Mouse (Mus musculus): ENCODE measurements at regions not wholly inside any gene's neighbourhood (a gene's known extent, or its start where the extent isn't known, plus 50 kb on each side); places are given as distances from the start of the nearest gene placed in this dataset.

GRCm38 (mm10) chr13:84625527-84625926, 403.4 kb downstream of the Tmem161b start:
- no peak overlapping the region for H3K27ac ChIP-seq (replicated peaks)
- WGBS, result 64% methylated on average over 1 of the region's 1 CpGs
- TF ChIP-seq CTCF (IDR thresholded peaks at IDR 0.05; ENCODE audit: low read depth), result no peak
- no peak for TF ChIP-seq EP300 (optimal IDR thresholded peaks at IDR 0.05)

GRCm38 (mm10) chr13:84625927-84626326, 403.8 kb downstream of the Tmem161b start:
- H3K4me3 ChIP-seq (ENCODE audit: low read depth, low read length), result no peak overlapping the region
- DNase-seq (ENCODE audit: low spot score), result no peak
- no peak overlapping the region for H3K4me2 ChIP-seq (replicated peaks; ENCODE audit: low read depth)
- no peaks in the 10 kb centered on the region for H3K4me1 ChIP-seq (replicated peaks; ENCODE audit: control insufficient read depth, insufficient read depth)
- H3K9me3 ChIP-seq (ENCODE audit: control insufficient read depth, low read length), result no peaks in the 10 kb centered on the region
- H3K27ac ChIP-seq (replicated peaks), result no peak overlapping the region
- TF ChIP-seq CTCF (IDR thresholded peaks at IDR 0.05; ENCODE audit: low read depth) (no peak), EP300 (optimal IDR thresholded peaks at IDR 0.05) (no peak)
- 61% methylated on average over 2 of the region's 2 CpGs for WGBS
- no peaks in the 10 kb centered on the region for H3K36me3 ChIP-seq (ENCODE audit: control insufficient read depth, insufficient read depth, low read length)
- no peaks in the 10 kb centered on the region for H3K27me3 ChIP-seq (ENCODE audit: control insufficient read depth, insufficient read depth, low read length)
- no peak overlapping the region for H3K9ac ChIP-seq (ENCODE audit: low read length)
- no peak for ATAC-seq (ENCODE audit: low FRiP score, low TSS enrichment)

More at GRCm38 (mm10) chr13:84625527-84625926, 403.4 kb downstream of the Tmem161b start:
- no peaks in the 10 kb centered on the region for H3K9me3 ChIP-seq (ENCODE audit: control insufficient read depth, low read length)
- H3K36me3 ChIP-seq (ENCODE audit: control insufficient read depth, insufficient read depth, low read length), result no peaks in the 10 kb centered on the region
- H3K4me1 ChIP-seq (replicated peaks; ENCODE audit: control insufficient read depth, insufficient read depth), result no peaks in the 10 kb centered on the region
- H3K4me2 ChIP-seq (replicated peaks; ENCODE audit: low read depth), result no peak overlapping the region
- H3K9ac ChIP-seq (ENCODE audit: low read length), result no peak overlapping the region
- ATAC-seq (ENCODE audit: low FRiP score, low TSS enrichment) (no peak), DNase-seq (ENCODE audit: low spot score) (no peak)
- H3K4me3 ChIP-seq (ENCODE audit: low read depth, low read length), result no peak overlapping the region
- H3K27me3 ChIP-seq (ENCODE audit: control insufficient read depth, insufficient read depth, low read length), result no peaks in the 10 kb centered on the region

GRCm38 (mm10) chr13:84626397-84626796, 404.3 kb downstream of the Tmem161b start:
- H3K27ac ChIP-seq (replicated peaks), result no peak overlapping the region
- no peaks in the 10 kb centered on the region for H3K36me3 ChIP-seq (ENCODE audit: control insufficient read depth, insufficient read depth, low read length)
- no peaks in the 10 kb centered on the region for H3K4me1 ChIP-seq (replicated peaks; ENCODE audit: control insufficient read depth, insufficient read depth)
- ATAC-seq (ENCODE audit: low FRiP score, low TSS enrichment) (no peak), DNase-seq (ENCODE audit: low spot score) (no peak)
- no peak overlapping the region for H3K4me3 ChIP-seq (ENCODE audit: low read depth, low read length)
- 50% methylated on average over 1 of the region's 1 CpGs for WGBS
- TF ChIP-seq CTCF (IDR thresholded peaks at IDR 0.05; ENCODE audit: low read depth), result no peak
- no peak for TF ChIP-seq EP300 (optimal IDR thresholded peaks at IDR 0.05)
- no peaks in the 10 kb centered on the region for H3K27me3 ChIP-seq (ENCODE audit: control insufficient read depth, insufficient read depth, low read length)
- H3K9ac ChIP-seq (ENCODE audit: low read length), result no peak overlapping the region
- no peak overlapping the region for H3K4me2 ChIP-seq (replicated peaks; ENCODE audit: low read depth)
- no peaks in the 10 kb centered on the region for H3K9me3 ChIP-seq (ENCODE audit: control insufficient read depth, low read length)

GRCm38 (mm10) chr13:84630686-84631085, 408.6 kb downstream of the Tmem161b start:
- Histone ChIP-seq H3K9me3 (ENCODE audit: control insufficient read depth, low read length) (no peaks in the 10 kb centered on the region), H3K36me3 (ENCODE audit: control insufficient read depth, insufficient read depth, low read length) (no peaks in the 10 kb centered on the region), H3K9ac (ENCODE audit: low read length) (no peak overlapping the region), H3K27ac (replicated peaks) (no peak overlapping the region), H3K4me1 (replicated peaks; ENCODE audit: control insufficient read depth, insufficient read depth) (no peaks in the 10 kb centered on the region), H3K27me3 (ENCODE audit: control insufficient read depth, insufficient read depth, low read length) (no peaks in the 10 kb centered on the region), H3K4me2 (replicated peaks; ENCODE audit: low read depth) (no peak overlapping the region), H3K4me3 (ENCODE audit: low read depth, low read length) (no peak overlapping the region)
- ATAC-seq (ENCODE audit: low FRiP score, low TSS enrichment) (no peak), DNase-seq (ENCODE audit: low spot score) (no peak)
- WGBS, result 61% methylated on average over 2 of the region's 2 CpGs
- TF ChIP-seq CTCF (IDR thresholded peaks at IDR 0.05; ENCODE audit: low read depth) (no peak), EP300 (optimal IDR thresholded peaks at IDR 0.05) (no peak)

- no peak for DNase-seq (ENCODE audit: low spot score)
- Histone ChIP-seq H3K36me3 (ENCODE audit: control insufficient read depth, insufficient read depth, low read length) (no peaks in the 10 kb centered on the region), H3K27me3 (ENCODE audit: control insufficient read depth, insufficient read depth, low read length) (no peaks in the 10 kb centered on the region), H3K9me3 (ENCODE audit: control insufficient read depth, low read length) (no peaks in the 10 kb centered on the region), H3K27ac (replicated peaks) (no peak overlapping the region), H3K9ac (ENCODE audit: low read length) (no peak overlapping the region), H3K4me3 (ENCODE audit: low read depth, low read length) (no peak overlapping the region), H3K4me2 (replicated peaks; ENCODE audit: low read depth) (no peak overlapping the region), H3K4me1 (replicated peaks; ENCODE audit: control insufficient read depth, insufficient read depth) (no peaks in the 10 kb centered on the region)
- no peak for ATAC-seq (ENCODE audit: low FRiP score, low TSS enrichment)
- 71% methylated on average over 5 of the region's 5 CpGs for WGBS
- TF ChIP-seq CTCF (IDR thresholded peaks at IDR 0.05; ENCODE audit: low read depth), result no peak
- no peak for TF ChIP-seq EP300 (optimal IDR thresholded peaks at IDR 0.05)
Measured at GRCm38 (mm10) chr13:84632493-84632892, 410.4 kb downstream of the Tmem161b start.

GRCm38 (mm10) chr13:84636831-84637230, 414.7 kb downstream of the Tmem161b start:
- no peak for DNase-seq (ENCODE audit: low spot score)
- no peak for TF ChIP-seq EP300 (optimal IDR thresholded peaks at IDR 0.05)
- Histone ChIP-seq H3K4me3 (ENCODE audit: low read depth, low read length) (no peak overlapping the region), H3K27ac (replicated peaks) (no peak overlapping the region), H3K27me3 (ENCODE audit: control insufficient read depth, insufficient read depth, low read length) (no peaks in the 10 kb centered on the region), H3K4me1 (replicated peaks; ENCODE audit: control insufficient read depth, insufficient read depth) (no peaks in the 10 kb centered on the region), H3K36me3 (ENCODE audit: control insufficient read depth, insufficient read depth, low read length) (no peaks in the 10 kb centered on the region), H3K9ac (ENCODE audit: low read length) (no peak overlapping the region), H3K9me3 (ENCODE audit: control insufficient read depth, low read length) (no peaks in the 10 kb centered on the region), H3K4me2 (replicated peaks; ENCODE audit: low read depth) (no peak overlapping the region)
- no peak for ATAC-seq (ENCODE audit: low FRiP score, low TSS enrichment)
